Mouse (Mus musculus) stomach, embryonic 16.5 days (tissue): Measurements from ENCODE around the gene Olfr703. TPM values are rescaled to one million over a fixed set of nuclear protein-coding genes. Genes with fewer than 3 reads are reported as not detected.

ENCODE experiments used
- polyA plus RNA-seq: library from polyadenylated mRNA; unstranded; fragments of >200 nt; fragmentation: Nextera tagmentation; extraction: Ambion mirVana; gene quantifications from 2 replicates; pipeline ENCODE4 v1.2.1, GENCODE M21; 2015

Gene Olfr703
- polyA plus RNA-seq, 1 experiment from 2014 or later: not detected

Other genes starting within 250 kb of the Olfr703 start
- gene Olfr693, start 162.8 kb upstream of the Olfr703 start, polyA plus RNA-seq: not detected in 2 replicates
- gene Olfr694, start 151.5 kb upstream of the Olfr703 start, polyA plus RNA-seq: not detected in 2 replicates
- gene Olfr695, start 127.0 kb upstream of the Olfr703 start, polyA plus RNA-seq: not detected in 2 replicates
- gene Olfr697, start 100.9 kb upstream of the Olfr703 start, polyA plus RNA-seq: not detected in 2 replicates
- not detected in 2 replicates for gene Olfr698, start 88.0 kb upstream of the Olfr703 start, polyA plus RNA-seq
- gene Olfr699, start 50.2 kb upstream of the Olfr703 start, polyA plus RNA-seq: not detected in 2 replicates
- not detected in 2 replicates for gene Olfr700, start 34.5 kb upstream of the Olfr703 start, polyA plus RNA-seq
- not detected in 2 replicates for gene Olfr701, start 29.2 kb upstream of the Olfr703 start, polyA plus RNA-seq
- not detected in 2 replicates for gene Olfr702, start 9.5 kb upstream of the Olfr703 start, polyA plus RNA-seq
- gene Olfr704, start 19.8 kb downstream of the Olfr703 start, polyA plus RNA-seq: not detected in 2 replicates
- gene Olfr705, start 33.5 kb downstream of the Olfr703 start, polyA plus RNA-seq: not detected in 2 replicates
- gene Olfr706, start 44.8 kb downstream of the Olfr703 start, polyA plus RNA-seq: not detected in 2 replicates
- not detected in 2 replicates for gene Olfr707, start 57.9 kb downstream of the Olfr703 start, polyA plus RNA-seq
- not detected in 2 replicates for gene Olfr1532-ps1, start 64.6 kb downstream of the Olfr703 start, polyA plus RNA-seq
- gene Olfr709-ps1, start 88.9 kb downstream of the Olfr703 start, polyA plus RNA-seq: not detected in 2 replicates
- gene Olfr710, start 105.0 kb downstream of the Olfr703 start, polyA plus RNA-seq: not detected in 2 replicates
- not detected in 2 replicates for gene Olfr6, start 120.6 kb downstream of the Olfr703 start, polyA plus RNA-seq
- gene Olfr711, start 132.1 kb downstream of the Olfr703 start, polyA plus RNA-seq: not detected in 2 replicates
- gene Olfr2, start 162.7 kb downstream of the Olfr703 start, polyA plus RNA-seq: not detected in 2 replicates
- not detected in 2 replicates for gene Olfr713, start 187.8 kb downstream of the Olfr703 start, polyA plus RNA-seq
- gene Olfr714, start 227.6 kb downstream of the Olfr703 start, polyA plus RNA-seq: not detected in 2 replicates
- gene Olfr17, start 249.9 kb downstream of the Olfr703 start, polyA plus RNA-seq: not detected in 2 replicates